Mouse (Mus musculus): Measurements from ENCODE around the gene Abhd16a.

DNA sequence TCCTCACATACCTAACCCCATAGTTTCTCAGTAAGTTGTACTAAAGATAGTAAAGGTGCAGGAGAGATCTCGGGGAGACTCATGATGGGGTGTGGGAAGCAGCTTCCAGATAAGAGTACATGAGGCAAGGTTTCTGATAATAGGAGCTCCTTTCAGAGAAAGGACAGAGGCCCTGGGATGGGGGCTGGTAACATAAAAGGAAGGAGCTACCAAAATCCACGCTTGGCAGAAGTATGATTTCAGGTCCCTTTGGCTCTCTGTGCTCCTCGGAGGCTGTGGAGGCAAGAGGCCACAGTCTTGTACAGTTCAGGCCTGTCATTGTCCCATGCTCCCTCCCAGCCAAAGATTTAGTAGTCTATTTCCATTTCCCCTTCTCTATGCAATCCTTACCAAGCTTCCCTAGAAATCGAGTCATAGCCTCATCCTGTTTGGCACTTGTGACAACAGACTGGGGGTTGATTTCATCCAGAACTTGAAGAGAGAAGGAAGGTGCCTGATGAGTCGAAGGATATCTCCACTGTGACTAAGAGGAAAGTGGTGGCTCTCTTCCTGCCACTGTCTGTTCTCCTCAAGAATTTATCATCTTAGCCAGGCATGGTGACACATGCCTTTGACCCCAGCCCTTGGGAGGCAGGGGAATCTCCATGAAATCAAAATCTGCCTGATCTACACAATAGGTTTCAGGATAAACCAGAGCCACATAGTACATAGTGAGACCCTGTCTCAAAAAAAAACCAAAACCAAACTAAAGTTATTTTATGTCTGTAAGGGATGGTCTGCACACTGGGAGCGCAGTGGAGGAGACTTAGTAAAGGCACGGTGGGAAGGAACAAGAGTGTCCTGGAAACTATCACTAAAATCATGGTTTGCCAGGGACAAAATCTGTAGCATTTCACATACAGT, 43.9 kb upstream of the Abhd16a start:
- TF ChIP-seq POLR2A (IDR thresholded peaks at IDR 0.05; ENCODE audit: insufficient read depth, low read depth, low read length) (no peak), CTCF (IDR thresholded peaks at IDR 0.05) (no peak), EP300 (IDR thresholded peaks at IDR 0.05; ENCODE audit: insufficient read depth, low read depth, low read length) (no peak)
